Mouse (Mus musculus) lung, embryonic 16.5 days (tissue): Measurements from ENCODE around the gene Olfr23. TPM values are rescaled to one million over a fixed set of nuclear protein-coding genes. Genes with fewer than 3 reads are reported as not detected.
"Not testable (repeated sequence)": the region's sequence is repeated elsewhere in the genome, so short reads cannot be mapped to it uniquely, and the experiment has no call there.

Experiments used
- ATAC-seq: fragments of 200-750 bp; cut with Nextera tagmentation; 2 replicates; pipeline ENCODE4 v1.8.0; 2017; ENCODE audit warnings: low read depth, mild to moderate bottlenecking, moderate library complexity
- H3K27ac ChIP-seq: fragments of 300-500 bp; sonication (generic); 2 replicates; pipeline ENCODE4 v1.5.1; 2014; ENCODE audit warnings: mild to moderate bottlenecking, control low read depth, low read length
- H3K27me3 ChIP-seq: fragments of 300-500 bp; sonication (generic); 2 replicates; pipeline ENCODE4 v1.6.1; 2014; ENCODE audit warnings: low read depth, low read length, mixed read lengths; ENCODE audit not compliant: control insufficient read depth, insufficient read depth
- H3K36me3 ChIP-seq: fragments of 300-500 bp; sonication (generic); 2 replicates; pipeline ENCODE4 v1.6.1; 2014; ENCODE audit warnings: low read length; ENCODE audit not compliant: control insufficient read depth, insufficient read depth
- H3K4me1 ChIP-seq: fragments of 300-500 bp; sonication (generic); replicated peaks from 2 replicates; pipeline ENCODE4 v1.6.1; 2014; ENCODE audit warnings: low read length, mixed read lengths; ENCODE audit not compliant: control insufficient read depth, insufficient read depth
- H3K4me2 ChIP-seq: fragments of 300-500 bp; sonication (generic); 2 replicates; pipeline ENCODE4 v1.6.1; 2014; ENCODE audit warnings: low read depth, low read length, control low read depth
- H3K4me3 ChIP-seq: fragments of 300-500 bp; sonication (generic); 2 replicates; pipeline ENCODE4 v1.5.1; 2014; ENCODE audit warnings: mild to moderate bottlenecking, low read length, control low read depth
- H3K9ac ChIP-seq: fragments of 300-500 bp; sonication (generic); 2 replicates; pipeline ENCODE4 v1.6.1; 2014; ENCODE audit warnings: low read length, control low read depth
- H3K9me3 ChIP-seq: fragments of 300-500 bp; sonication (generic); 2 replicates; pipeline ENCODE4 v1.6.1; 2016; ENCODE audit warnings: low read length; ENCODE audit not compliant: control insufficient read depth
- WGBS: fragments of 180-500 bp; shearing (Covaris S2); extraction: QIAGEN DNeasy Blood & Tissue Kit; methylation state at CpG from one replicate; pipeline ENCODE4 v1.1.7; 2014; 5-methylcytosine and 5-hydroxymethylcytosine counted together
- polyA plus RNA-seq: library from polyadenylated mRNA; unstranded; fragments of >200 nt; fragmentation: Nextera tagmentation; extraction: Ambion mirVana; gene quantifications from 2 replicates; pipeline ENCODE4 v1.2.1, GENCODE M21; 2015

The Olfr23 gene
- polyA plus RNA-seq: not detected in 2 replicates

DNA sequence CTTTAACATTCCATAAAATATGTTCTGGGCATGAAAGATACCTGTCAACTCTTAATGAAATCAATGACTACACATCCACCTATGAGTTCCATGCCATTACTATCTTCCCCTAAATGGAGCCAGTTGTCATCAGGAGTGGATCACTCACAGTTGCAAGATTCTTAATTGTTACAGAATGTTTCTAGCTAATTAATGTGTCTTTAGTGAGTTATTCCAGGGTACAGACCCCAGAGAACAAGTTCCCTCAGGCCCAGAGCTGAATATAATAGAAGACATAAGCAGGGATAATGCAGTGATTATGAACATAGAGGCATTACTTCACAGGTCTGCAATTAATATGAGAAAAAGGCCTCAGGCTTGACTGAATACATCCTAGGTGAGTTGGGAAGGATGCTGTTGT is at the start of gene Olfr23:
Gene Olfr23, plus strand, starts transcription at position 301 of the 400 bp plus-strand sequence.
- Histone ChIP-seq H3K4me1 (no peaks in the 10 kb centered on the region), H3K36me3 (no peaks in the 10 kb centered on the region), H3K9ac (no peak within 1 kb of the TSS), H3K27me3 (no peaks in the 10 kb centered on the region), H3K4me3 (no peak within 1 kb of the TSS), H3K9me3 (no peaks in the 10 kb centered on the region), H3K27ac (no peak within 1 kb of the TSS), H3K4me2 (no peak within 1 kb of the TSS)
- ATAC-seq: no peak

DNA sequence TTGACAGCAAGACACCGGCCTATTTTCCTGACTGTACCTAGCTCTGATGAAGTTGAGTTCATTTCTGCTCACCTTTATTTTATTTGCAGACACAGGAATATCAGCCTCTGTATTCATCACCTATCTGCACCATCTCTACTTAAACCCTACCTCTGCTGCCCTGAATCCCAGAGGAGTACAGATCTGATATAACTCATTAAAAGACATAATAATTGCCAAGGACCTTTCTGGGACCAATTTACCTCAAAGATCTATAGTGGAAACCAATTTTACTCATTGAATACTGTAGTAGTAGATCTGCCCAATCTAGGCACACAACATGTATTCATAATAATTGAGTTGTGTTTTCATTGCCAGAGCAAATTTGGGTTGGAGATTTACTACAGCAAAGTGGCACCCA is 45.8 kb upstream of the Olfr23 start, which contains the start of gene Olfr394:
Gene Olfr394, minus strand, starts transcription at position 101 of the 400 bp plus-strand sequence.
- H3K4me1 ChIP-seq: no peaks in the 10 kb centered on the region
- H3K27me3 ChIP-seq: no peaks in the 10 kb centered on the region
- H3K9me3 ChIP-seq: no peaks in the 10 kb centered on the region
- no peak within 1 kb of the TSS for H3K4me2 ChIP-seq
- no peaks in the 10 kb centered on the region for H3K36me3 ChIP-seq
- no peak within 1 kb of the TSS for H3K9ac ChIP-seq
- ATAC-seq: no peak
- H3K27ac ChIP-seq: no peak within 1 kb of the TSS
- 65% methylated on average over 1 of the region's 1 CpGs for WGBS
- H3K4me3 ChIP-seq: no peak within 1 kb of the TSS

DNA sequence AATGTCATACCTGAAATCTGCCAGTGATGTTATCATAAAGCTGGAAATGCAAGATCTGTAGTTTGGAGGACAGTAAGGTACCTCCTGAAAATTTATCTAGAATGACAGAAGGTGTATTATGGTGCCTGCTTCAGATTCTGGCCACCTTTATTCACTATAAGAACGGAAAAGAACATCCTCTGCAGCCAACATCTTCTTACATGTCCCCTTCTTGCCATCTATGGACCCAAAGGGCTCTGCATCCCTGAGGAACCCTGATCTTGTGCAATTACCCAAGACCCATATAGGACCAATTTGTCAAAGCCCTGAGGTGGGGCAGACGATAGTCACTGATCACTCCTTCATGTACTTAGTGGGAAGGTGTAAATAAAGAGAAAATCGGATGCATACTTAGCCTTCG is 27.3 kb upstream of the Olfr23 start, which contains the start of gene Olfr395:
Gene Olfr395, minus strand, starts transcription at position 101 of the 400 bp plus-strand sequence.
- not testable (repeated sequence) for H3K4me3 ChIP-seq, H3K27ac ChIP-seq, H3K9me3 ChIP-seq, H3K4me2 ChIP-seq, ATAC-seq, H3K36me3 ChIP-seq, H3K9ac ChIP-seq, H3K27me3 ChIP-seq, H3K4me1 ChIP-seq
- WGBS: 69% methylated on average over 4 of the region's 4 CpGs

DNA sequence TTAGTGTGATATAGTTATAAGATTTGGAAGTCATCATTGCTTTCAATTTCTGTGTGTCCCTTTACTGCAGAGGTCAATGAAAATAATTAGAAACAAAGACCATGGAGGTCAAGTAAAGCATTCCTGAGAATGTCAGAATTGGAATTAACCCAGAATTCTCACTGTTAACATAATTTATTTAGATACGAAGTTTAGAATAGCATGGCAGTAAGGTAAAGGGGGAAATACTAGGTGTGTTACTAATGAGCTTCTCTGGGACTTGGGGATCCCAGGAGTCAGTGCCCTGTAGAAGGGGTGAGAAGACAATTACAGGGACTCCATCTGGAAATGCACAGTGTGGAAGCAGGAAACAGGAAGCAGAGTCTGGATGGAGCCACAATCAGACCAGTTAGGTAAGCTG is 24.0 kb downstream of the Olfr23 start, which contains the start of gene Olfr397:
Gene Olfr397, plus strand, starts transcription at position 301 of the 400 bp plus-strand sequence.
- Histone ChIP-seq H3K36me3 (no peaks in the 10 kb centered on the region), H3K4me2 (no peak within 1 kb of the TSS), H3K9me3 (no peaks in the 10 kb centered on the region), H3K4me3 (no peak within 1 kb of the TSS), H3K27ac (no peak within 1 kb of the TSS), H3K9ac (no peak within 1 kb of the TSS), H3K4me1 (no peaks in the 10 kb centered on the region), H3K27me3 (no peaks in the 10 kb centered on the region)
- 71% methylated on average over 1 of the region's 1 CpGs for WGBS
- no peak for ATAC-seq

DNA sequence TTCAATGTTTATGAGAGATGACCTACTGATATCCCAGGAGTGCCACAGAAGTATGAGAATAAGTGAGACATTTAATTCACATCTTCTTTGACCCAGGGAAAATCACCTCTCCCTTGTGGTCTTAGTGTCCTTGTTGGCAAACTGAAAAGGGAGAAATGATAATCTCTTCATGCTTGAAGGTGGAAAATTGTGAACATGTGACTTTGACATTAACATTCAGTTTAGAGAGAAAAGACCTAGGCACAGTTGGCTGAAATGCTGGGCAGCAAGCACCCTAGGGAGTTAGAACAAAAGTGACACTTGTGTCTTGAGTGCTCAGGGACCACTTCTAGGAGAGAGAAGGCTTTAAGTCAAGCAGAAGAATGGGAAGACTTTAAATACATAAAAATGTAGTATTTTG is 53.8 kb downstream of the Olfr23 start, which contains the start of gene Olfr398:
Gene Olfr398, minus strand, starts transcription at position 101 of the 400 bp plus-strand sequence.
- Histone ChIP-seq H3K4me1 (no peaks in the 10 kb centered on the region), H3K36me3 (no peaks in the 10 kb centered on the region), H3K27ac (no peak within 1 kb of the TSS), H3K4me2 (no peak within 1 kb of the TSS), H3K27me3 (no peaks in the 10 kb centered on the region), H3K9ac (no peak within 1 kb of the TSS), H3K4me3 (no peak within 1 kb of the TSS), H3K9me3 (no peaks in the 10 kb centered on the region)
- ATAC-seq: no peak

Other genes with a start within 250 kb of the Olfr23 start
- not detected in 2 replicates for gene Zfp735, start 247.9 kb upstream of the Olfr23 start, polyA plus RNA-seq
- not detected in 2 replicates for gene Olfr389, start 156.0 kb upstream of the Olfr23 start, polyA plus RNA-seq
- not detected in 2 replicates for gene Olfr390, start 153.7 kb upstream of the Olfr23 start, polyA plus RNA-seq
- gene Olfr391-ps, start 133.6 kb upstream of the Olfr23 start, polyA plus RNA-seq: not detected in 2 replicates
- not detected in 2 replicates for gene Olfr392, start 119.6 kb upstream of the Olfr23 start, polyA plus RNA-seq
- not detected in 2 replicates for gene Olfr393, start 85.2 kb upstream of the Olfr23 start, polyA plus RNA-seq
- not detected in 2 replicates for gene Olfr394, start 45.9 kb upstream of the Olfr23 start, polyA plus RNA-seq
- not detected in 2 replicates for gene Olfr395, start 27.4 kb upstream of the Olfr23 start, polyA plus RNA-seq
- gene Olfr397, start 24.1 kb downstream of the Olfr23 start, polyA plus RNA-seq: not detected in 2 replicates
- not detected in 2 replicates for gene Olfr398, start 53.7 kb downstream of the Olfr23 start, polyA plus RNA-seq
- not detected in 2 replicates for gene Olfr139, start 119.9 kb downstream of the Olfr23 start, polyA plus RNA-seq
- not detected in 2 replicates for gene Olfr399, start 119.9 kb downstream of the Olfr23 start, polyA plus RNA-seq
- not detected in 2 replicates for gene Zfp616, start 133.3 kb downstream of the Olfr23 start, polyA plus RNA-seq
- not detected in 2 replicates for gene Olfr401, start 177.0 kb downstream of the Olfr23 start, polyA plus RNA-seq
- gene Olfr402, start 216.9 kb downstream of the Olfr23 start, polyA plus RNA-seq: not detected in 2 replicates
- gene Olfr403, start 249.6 kb downstream of the Olfr23 start, polyA plus RNA-seq: not detected in 2 replicates